Comparison of ENCODE assay signal across 18 mouse cellular contexts in the genomic region with DNA sequence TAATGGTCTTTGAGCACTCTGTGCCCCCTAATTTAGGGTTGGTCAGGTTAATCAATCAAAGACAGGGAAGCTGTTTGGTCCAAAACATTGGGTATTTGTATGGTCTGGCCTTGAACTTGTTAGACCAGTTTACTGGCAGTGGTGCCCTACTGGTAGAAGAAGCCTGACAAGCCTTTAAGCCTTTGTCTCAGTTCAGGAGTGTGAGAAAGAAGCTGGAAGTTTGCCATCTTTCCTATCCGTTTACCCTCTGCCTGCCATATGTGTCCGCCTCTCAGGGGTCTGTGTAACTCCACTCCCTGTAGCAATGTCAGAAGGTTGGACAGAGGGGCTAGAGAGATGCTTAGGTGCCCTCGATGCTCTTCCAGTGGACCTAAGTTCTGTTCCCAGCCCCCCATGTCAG.
"Had no signal": no experiment of that assay in that cellular context is flagged by ENCODE, and none has a peak within 500 bp of the region (broad histone marks: within the 10 kb centered on the region; RNA-seq: fewer than 3 reads in every experiment).

No protein-coding gene starts in this region.

- H3K4me3 ChIP-seq: lung, embryonic 15.5 days; megakaryocyte, embryonic 14.5 days; midbrain, embryonic 13.5 days; midbrain, embryonic 15.5 days; neural tube, embryonic 12.5 days; stomach, embryonic 15.5 days had no signal

- H3K9ac ChIP-seq: liver, postnatal 0 days; lung, embryonic 15.5 days; midbrain, embryonic 13.5 days; midbrain, embryonic 15.5 days; neural tube, embryonic 12.5 days; stomach, embryonic 15.5 days had no signal

- H3K4me1 ChIP-seq: megakaryocyte, embryonic 14.5 days; midbrain, embryonic 13.5 days; midbrain, embryonic 15.5 days; neural tube, embryonic 12.5 days; stomach, embryonic 15.5 days had no signal

- H3K4me2 ChIP-seq: lung, embryonic 15.5 days; midbrain, embryonic 11.5 days; midbrain, embryonic 13.5 days; midbrain, embryonic 15.5 days; neural tube, embryonic 12.5 days; stomach, embryonic 15.5 days had no signal

- H3K9me3 ChIP-seq: lung, embryonic 15.5 days; megakaryocyte, embryonic 14.5 days; midbrain, embryonic 13.5 days; midbrain, embryonic 15.5 days; neural tube, embryonic 12.5 days; stomach, embryonic 15.5 days had no signal

- H3K27me3 ChIP-seq: lung, embryonic 15.5 days; megakaryocyte, embryonic 14.5 days; midbrain, embryonic 13.5 days; midbrain, embryonic 15.5 days; neural tube, embryonic 12.5 days; stomach, embryonic 15.5 days had no signal

- DNase-seq: liver, postnatal 0 days; lung, adult 2 months; lung, postnatal 14 days; lung, postnatal 36 days; right cerebral cortex, postnatal 14 days; thymus, adult 18-20 months; thymus, postnatal 14 days; thymus, postnatal 36 days had no signal

- ATAC-seq: liver, postnatal 0 days; lung, postnatal 0 days; midbrain, embryonic 13.5 days; midbrain, embryonic 15.5 days had no signal

- H3K27ac ChIP-seq: lung, embryonic 15.5 days; macrophage; midbrain, embryonic 13.5 days; midbrain, embryonic 15.5 days; neural tube, embryonic 12.5 days; stomach, embryonic 15.5 days; stomach, postnatal 0 days had no signal
